Mouse (Mus musculus) layer of hippocampus, postnatal 14 days (tissue): ENCODE measurements around the gene Mtln. TPM values are rescaled to one million over a fixed set of nuclear protein-coding genes. Genes with fewer than 3 reads are reported as not detected.

Experiments
- DNase-seq, 2 experiments: peaks; one replicate each; pipeline ENCODE4 v3.0.0; 2021 to 2022; ENCODE audit warnings: low spot score in 2 of 2, mixed read lengths in 1 of 2
- long read RNA-seq, 2 experiments: library from polyadenylated mRNA; stranded (forward); transcript quantifications; one replicate each; pipeline ENCODE4 v2.0.0; 2021
- total RNA-seq, 2 experiments: library from RNA; stranded (reverse); gene quantifications; 2 replicates each; pipeline ENCODE4 v1.2.3; 2021

Gene Mtln
- total RNA-seq: 10 to 100 TPM; 40.5 to 46.6 TPM
- long read RNA-seq, experiment 1, transcript Mtln-201 (2 exons, 800 nt): major isoform, 18 of 18 reads
- long read RNA-seq, experiment 1, partial matches to known transcripts: 0 of 18 reads
- long read RNA-seq, experiment 1, other reads (novel, unspliced or antisense): 0 of 18 reads
- long read RNA-seq, experiment 2, transcript Mtln-201 (2 exons, 800 nt): major isoform, 56 of 57 reads
- long read RNA-seq, experiment 2, partial matches to known transcripts: 0 of 57 reads
- long read RNA-seq, experiment 2, other reads (novel, unspliced or antisense): 1 of 57 reads

DNA sequence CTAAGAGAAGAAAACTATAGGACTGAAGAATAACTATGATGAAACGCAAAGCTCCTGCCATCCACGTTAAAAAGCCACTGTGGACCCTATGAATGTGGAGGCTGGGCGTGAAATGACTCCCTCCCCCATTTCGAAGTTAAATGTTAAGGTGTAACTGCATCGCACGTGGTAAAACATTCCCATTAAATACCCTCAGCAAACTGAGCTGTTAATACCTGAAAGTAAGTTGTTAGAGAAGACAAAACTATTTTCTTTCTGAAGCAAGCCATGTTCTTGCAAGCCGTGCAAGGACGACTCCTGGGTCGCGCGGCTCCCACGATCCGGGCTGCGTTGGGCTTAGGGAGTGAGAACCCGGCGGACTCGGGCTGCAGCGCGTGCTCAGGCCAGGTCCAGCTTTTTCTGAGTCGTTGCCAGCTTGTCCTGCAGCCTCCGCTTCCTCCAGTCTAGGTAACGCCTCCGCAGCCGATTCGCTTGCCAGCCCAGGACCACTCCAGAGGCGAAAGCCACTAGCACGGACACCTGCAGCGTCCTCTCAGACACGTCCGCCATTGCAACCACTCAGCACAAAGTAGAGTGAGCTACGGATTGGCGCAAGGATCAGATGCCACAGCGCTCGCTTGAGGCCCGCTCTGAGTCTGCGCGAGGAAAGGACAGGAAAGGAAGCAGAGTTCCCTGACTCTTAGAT is at the start of gene Mtln:
Mtln (minus strand) TSS at position 570 of the 685 bp plus-strand sequence.
- peak; percentile 83 to 91 for DNase-seq

DNA sequence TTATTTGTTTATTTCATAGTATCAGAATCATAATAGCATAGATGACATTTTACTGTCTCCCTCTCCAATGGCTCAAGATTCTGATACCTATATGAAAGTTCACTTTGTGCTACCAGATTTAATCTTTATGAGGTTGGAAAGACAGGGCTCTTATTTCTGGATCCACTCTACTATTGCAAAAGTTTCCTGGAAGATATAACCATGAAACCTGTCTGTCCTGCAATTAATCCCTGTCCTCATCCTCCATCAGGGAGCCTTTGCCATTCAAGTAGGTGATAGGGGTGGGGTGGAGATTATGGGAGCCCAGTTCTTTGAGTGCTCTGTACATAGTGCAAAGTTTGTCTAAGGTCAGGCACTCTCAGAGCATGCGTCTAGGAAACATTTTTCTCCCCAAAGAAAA is 49.1 kb upstream of the Mtln start:
- no peak for DNase-seq

DNA sequence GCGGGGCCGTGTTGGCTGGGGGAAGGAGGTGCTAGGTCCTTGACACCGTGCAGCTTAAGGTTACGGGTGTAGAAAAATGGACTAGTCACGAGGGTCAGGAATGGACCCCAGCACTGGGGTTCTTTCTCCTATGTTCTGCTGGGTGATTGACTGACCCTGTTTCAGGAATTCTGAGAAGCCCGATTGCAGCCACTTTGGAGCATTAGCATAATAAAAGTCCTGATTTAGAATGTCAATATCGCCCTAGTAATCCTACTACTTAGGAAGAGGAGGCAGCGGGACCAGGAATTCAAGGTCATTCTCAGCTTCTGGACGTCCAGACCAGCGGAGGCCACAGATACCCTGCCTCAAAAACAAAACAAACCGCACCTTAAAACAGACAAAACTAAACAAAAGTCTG is 47.1 kb upstream of the Mtln start:
- DNase-seq: no peak

DNA sequence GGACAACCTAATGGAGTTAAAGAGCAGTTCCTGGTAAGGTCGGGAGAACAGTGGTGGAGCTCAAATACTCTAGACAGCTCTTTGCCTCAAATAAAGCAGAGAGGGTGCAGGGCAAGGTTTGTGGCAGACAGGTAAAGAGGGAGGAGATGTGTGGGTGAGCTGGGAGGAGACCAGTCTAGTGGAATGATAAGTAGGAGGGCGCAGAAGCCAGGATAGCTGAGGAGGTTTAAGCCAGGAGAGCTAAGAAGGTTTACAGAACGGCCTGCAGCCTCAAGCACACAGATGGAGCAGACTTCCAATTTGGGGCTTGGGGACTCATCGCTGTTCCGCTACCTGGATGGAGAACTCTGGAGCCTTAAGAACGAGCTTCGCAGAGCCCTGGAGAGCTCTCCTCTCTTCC is 46.3 kb upstream of the Mtln start, which contains the start of gene Acoxl:
Acoxl (plus strand) TSS at position 301 of the 400 bp plus-strand sequence.
- DNase-seq: no peak

DNA sequence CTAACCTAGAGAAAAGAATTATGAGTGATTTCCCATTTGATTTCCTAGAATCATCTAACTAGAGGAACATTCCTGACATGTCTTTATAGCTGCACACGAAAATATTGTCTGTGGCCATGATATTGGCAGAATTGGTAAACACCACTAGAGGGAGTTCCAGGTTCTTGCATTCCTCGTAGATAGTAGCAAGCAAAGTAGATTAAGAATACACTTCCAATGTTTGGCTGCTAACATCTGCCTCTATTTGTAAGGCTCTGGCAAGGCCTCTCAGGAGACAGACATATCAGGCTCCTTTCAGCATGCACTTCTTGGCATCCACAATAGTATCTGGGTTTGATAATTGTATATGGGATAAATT is 40.5 kb upstream of the Mtln start:
- DNase-seq: peak in 1 of 2 experiments; percentile 10

DNA sequence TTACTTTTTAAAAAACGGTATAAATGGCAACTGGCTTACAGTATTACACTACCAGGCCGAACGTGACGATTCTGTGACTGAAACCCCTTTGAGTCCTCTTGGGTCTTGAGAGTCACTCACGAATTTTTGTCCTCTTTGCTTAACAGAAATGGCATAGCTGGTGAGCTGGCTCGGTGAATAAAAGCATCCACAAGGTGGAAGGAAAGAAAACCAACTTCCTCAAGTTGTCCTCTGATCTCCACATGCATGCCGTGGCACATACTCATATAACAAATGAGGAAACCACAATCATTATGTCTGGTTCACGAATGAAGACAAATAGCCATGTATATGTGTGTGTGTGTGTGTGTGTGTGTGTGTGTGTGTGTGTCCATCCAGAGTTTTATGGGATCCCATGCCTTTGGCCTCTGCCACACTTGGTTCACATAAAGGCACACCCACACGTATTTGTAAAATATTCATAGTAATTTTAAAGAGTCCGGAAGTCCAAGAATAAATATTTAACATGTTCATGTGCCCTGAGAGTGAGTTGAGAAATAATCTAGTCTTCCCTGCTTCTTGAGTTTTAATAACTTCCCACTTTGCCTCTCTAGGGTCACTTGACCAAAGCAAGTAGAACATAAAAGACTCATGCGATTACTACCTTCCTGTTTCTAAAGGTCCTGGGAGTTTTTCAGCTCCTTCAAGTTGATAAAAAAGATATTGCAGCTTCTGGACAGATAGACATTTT is 40.0 kb upstream of the Mtln start:
- DNase-seq: no peak

DNA sequence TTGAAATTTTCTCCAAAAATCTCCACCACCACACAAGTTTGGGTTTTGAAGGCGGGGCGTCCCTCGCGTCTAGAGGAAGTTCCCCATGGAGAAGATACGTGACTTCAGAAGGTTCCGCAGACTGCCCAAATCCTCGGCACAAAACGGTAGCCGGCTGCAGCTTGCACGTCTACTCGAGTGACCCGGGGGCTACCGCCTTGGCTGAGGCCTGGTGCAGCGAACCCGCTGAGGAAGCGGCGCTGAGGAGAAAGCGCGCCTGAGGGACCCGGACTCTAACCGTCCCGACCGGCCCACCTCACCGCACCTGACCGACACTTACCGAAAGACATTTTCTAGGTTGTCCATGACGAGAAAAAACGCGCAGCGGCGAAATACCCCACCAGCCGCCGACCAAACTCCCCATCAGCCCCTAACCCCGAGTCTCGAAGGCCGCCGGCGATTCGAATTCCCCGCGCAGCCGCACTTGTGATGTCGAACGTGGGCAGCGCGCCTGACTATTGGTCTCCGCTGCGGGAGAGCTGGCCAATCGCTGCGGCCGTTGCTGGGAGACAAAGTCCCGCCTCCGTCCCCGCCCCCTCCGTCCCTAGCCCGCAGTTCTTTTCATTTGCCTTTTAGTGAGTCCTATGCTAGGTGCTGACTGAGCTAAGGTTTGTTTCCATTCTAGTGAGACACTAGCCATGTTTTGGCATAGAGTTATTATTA is 39.3 kb upstream of the Mtln start, which contains the start of gene Bub1:
Bub1 (minus strand) TSS at position 465 of the 702 bp plus-strand sequence.
- peak; percentile 84 to 93 for DNase-seq

DNA sequence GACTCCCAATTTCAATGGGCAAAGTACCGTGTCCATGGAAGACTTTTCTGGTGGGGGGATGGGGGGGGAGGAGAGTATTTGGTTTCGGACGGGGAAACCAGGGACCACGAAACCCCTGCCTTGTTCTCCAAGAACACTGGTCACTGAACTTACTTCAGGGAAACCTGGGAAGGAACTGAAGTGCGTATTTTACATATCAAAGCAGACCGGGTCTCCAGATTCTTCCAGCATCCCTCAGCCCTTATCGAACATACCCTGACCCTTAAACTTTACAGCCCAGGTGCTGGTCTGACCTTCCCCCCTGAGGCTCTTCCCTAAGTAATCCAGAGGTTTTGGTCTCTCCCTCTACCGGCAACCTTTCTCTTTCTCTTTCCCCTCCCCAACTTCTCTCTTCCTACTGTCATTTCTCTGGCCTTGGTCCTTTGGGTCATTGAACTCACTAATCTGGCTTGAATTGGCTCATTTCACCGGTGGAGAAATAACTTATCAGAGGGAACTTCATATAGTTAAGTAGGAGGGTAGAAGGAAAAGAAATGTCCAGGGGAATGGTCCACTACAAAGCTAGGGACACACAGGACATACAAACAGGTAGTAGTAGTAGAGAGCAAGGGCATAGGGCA is 2.5 kb downstream of the Mtln start:
- DNase-seq: no peak

DNA sequence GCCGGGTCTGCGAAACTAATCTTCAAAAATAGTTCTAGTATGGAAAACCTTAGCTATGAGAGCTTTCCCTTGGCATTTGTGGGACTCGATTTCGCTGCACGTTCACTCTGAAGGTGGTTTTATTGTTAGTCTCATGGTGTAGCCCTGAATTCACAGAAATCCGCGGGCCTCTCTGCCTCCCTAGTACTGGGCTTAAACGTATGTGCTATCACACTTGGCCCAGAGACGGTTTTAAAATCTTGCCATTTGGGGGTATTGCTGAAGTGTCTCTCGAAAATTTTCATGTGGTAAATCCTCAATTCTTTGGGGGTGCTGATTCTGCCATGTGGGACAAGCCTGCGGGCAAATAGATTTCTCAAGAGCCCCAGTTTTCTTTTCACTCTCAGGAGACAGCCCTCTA is 3.1 kb downstream of the Mtln start:
- no peak for DNase-seq

DNA sequence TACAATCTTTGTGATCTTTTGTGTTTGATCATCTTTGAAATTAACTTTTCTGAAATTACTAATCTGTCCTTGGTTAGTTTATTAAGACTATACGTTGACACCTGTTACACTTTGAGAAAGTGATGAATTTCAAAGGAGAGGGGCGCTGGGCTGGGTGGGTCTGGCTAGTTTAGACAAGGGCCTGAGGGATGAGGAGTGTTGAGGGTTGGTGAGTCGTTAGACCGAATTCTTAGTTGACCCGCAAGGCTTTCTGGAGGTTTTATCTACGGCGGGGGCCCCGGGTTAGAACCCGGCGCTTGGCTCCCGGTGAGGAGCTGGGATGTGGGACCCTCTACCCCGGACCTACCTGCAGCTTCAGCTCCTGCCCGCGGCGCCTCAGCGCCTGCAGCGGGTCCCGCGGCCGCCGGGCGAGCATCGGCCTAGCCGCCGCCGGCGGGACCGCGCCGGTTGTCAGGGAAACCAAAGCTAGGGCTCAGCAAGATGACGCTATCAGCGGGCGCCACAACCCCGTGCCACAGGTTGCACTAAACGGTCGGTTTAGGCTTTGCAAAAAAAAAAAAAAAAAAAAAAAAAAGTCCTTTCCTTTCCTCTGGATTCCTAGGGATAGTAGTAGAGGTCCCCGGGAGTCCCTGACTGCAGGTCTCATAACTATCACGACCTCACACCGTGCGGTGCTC is 3.7 kb downstream of the Mtln start, which contains the start of gene Nphp1:
Nphp1 (minus strand) TSS at position 458 of the 677 bp plus-strand sequence.
- peak; percentile 80 to 88 for DNase-seq

DNA sequence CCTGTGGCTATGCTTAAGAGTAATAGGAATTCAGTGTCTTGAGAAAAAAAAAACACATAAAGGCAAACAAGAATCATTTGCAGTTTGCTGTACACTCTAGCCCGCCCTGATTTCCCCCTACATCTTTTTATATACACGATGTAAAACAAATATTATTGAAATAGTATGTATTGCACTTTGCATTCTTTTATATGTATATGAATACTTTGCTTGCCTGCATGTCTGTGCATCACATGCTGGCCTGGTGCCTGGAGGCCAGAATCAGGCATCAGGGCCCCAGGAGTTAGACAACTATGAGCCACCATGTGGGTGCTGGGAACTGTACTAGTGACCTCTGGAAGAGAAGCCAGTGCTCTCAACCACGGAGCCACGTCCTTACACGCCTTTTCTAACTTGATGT is 5.1 kb downstream of the Mtln start:
- no peak for DNase-seq

DNA sequence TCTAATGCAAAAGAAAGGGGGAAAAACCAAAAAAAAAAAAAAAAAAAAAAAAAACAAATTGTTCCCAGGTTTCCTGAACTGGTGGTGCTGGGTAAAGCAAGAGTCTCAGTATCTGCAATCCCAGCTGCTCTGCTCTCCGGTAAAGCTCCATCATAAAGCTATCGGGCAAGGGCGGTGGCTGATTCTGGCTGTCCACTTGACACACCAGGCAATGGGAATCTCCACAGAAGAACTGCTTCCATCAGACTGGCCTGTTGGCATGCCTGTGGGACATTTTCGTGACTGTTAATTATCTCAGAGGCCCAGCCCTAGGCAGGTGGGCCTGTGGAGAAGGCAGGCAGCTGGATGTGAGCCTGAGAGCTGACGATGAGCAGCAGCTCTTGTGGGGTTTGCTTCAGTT is 13.8 kb downstream of the Mtln start:
- DNase-seq: no peak

DNA sequence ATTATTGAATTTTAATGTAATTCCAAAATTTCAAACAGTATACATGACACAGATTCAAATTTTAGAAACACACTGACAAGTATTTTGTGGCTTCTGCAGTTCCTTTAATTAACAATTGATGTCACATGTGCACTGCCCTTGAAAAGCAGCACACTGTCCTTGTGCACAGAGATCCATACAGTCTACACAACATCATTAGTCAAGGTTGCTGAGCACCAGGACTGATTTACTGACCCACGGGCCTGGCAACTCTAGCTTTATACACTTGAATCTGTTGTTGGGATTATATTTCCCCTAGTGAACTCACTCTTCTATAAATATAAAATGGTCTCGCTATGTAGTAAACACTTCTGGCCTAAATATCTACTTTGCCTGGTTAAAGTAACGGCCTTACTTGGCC is 17.3 kb downstream of the Mtln start:
- DNase-seq: no peak

DNA sequence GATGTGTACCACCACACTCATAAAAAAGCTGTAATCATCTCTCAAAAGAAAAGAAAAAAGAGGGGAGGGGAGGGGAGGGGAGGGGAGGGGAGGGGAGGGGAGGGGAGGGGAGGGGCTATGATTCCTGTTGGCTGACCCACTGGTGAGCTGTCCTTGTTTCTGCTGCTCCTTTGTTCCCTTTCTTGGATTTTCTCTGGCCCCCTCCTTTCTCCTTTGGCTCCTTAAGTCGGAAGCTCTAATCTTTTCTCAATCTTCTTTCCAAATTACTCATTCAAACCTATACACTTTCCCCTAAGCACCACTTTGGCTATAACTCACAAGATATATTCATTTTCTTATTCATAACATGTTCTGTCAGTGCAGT is 17.7 kb downstream of the Mtln start:
- no peak for DNase-seq

DNA sequence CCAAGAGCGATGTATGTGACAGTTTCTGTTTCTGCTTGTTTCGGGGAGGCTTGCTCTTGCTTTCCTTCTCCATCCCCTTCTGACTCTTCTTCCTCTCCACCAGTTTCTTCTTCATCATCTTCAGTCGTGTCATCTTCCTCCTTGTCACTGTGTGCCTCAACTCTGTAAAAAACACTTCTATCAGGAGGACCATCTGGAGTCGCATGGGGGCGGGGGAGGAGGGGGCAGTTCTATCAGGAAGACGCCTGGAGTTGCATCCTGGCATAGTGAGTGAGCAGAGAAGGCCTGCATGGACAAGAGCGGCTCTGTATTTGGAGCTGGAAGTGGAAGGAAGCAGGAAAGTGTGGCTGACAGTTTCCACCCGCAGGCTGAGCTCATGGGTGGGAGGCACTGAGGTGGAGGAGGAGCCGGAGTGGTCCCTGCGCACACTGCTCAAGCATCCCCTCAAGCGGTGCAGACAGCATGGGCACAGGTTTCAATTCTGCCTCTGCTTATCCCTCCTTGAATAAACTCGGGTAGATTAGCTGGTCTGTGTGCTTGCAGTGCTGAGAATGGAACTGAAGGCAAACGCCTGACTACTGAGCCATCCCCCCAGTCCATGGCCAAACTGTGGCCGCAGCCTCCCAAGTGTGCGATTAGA is 18.2 kb downstream of the Mtln start:
- no peak for DNase-seq

DNA sequence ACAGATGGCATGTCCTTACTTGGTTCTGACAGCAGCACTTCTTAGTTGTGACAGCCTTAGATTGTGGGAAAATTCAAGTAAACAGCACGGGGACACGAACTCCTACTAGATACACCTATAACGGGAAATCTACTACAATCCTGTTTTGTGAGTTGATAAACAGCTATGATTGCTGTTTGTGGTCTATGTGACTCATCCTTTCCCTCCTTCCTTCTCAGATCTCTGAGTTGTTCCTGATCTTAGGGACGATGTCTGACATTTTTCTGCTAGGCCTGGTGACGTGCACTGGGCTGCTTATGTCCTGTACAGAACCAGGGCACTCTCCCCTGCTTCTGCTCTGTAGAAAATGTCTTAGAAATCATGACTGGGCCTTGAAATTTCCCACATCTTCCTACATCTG is 30.7 kb downstream of the Mtln start:
- DNase-seq: no peak

DNA sequence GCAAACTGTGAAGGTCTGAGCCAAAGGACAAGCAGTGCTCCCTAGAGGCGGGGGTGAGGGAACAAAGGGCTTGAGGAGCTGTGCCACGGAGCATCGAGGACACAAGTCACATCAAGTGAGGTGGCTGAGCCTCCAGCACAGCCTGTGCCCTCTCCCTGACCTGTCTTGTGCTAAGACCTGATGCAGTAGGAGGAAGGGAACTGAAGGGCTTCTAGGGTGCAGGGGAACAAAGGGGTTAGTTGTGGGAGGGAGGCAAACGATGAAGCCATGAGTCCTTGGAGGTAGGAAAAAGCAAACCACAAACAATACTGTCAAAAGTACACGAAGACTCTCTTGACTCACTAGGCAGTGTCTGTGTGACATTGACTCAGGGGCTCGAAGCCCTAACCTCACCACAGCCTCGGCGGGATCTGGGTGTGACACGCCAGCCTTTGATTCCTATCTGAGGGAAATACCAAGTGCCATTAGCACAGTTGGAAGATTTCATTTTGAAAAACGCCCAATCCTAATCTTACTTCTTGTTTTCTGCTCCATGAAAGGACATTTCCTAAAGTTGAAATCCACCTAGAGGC is 31.8 kb downstream of the Mtln start:
- no peak for DNase-seq

DNA sequence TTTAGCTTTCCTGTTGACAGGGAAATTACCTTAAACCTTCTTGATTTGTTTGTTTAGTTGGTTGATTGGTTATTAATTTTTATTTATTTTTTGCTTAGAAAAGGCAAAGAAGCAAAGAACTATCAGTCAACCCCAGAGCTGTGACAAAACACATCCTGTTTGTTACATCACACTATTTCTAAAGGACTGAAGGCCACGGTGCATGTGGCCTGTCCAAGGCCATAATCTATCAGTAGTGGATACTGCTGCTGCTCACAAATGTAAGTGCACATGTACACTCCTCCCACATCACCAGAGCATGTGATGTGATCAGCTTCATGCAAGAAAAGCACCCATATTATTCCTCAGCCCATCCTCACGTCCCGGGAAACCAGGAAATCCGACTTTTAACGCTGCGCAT is 32.3 kb downstream of the Mtln start:
- DNase-seq: no peak

DNA sequence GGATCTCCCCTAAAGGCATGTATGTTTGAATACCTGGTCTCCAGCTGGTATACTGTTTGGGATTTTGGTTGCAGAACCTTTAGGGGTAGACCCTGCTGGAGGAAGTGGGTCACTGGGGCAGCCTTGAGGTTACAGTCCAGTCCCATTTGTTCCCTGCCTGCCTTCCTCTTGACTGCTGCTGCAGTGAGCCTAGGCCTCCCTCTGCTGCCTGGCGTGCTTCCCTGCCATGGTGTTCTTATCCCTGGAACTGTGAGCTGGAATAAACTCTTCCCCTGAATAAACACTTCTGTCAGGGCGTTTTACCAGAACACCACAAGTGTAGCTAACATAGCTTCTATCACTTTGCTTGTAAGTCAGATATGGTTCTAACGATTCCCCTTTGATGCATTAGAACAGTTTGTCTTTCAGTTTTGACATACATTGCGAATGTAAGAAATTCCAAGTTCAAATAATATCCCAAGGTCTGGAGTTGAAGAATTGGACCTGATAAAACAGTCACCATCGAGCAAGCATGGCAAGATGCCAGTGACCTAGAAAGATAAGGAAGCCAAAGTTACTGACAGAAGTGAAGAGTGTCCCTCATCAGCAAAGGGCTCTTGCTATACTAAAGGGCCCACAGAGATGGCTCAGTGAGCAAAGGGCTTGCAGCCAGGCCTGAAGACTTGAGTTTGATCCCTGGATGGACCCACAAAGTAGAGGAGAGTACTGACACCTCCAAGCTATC is 33.0 kb downstream of the Mtln start:
- peak in 1 of 2 experiments; percentile 20 for DNase-seq
